Mouse (Mus musculus) mouse trophoblast stem cell (cell line): Measurements from ENCODE around the gene Gm9195.

Experiments
- in situ Hi-C, 2 experiments: fragments of 300-500 bp; cut with MseI, MboI; formaldehyde crosslinking; loops; 2 replicates in 1 of 2; 3 replicates in 1 of 2; pipeline ENCODE4 v1.15.1; 2025

Gene Gm9195

GRCm38 (mm10) chr14:72442936-72443335 lies 48.7 kb downstream of the Gm9195 start:
- in situ Hi-C loops: no loop called here

- in situ Hi-C loops: no loop called here
Measured at GRCm38 (mm10) chr14:72440929-72441328, 50.7 kb downstream of the Gm9195 start.

- in situ Hi-C loops: no loop called here
Measured at GRCm38 (mm10) chr14:72440436-72440835, 51.2 kb downstream of the Gm9195 start.

GRCm38 (mm10) chr14:72438976-72439375 lies 52.7 kb downstream of the Gm9195 start:
- in situ Hi-C loops: no loop called here

GRCm38 (mm10) chr14:72389696-72390095 lies 101.9 kb downstream of the Gm9195 start:
- in situ Hi-C loops: no loop called here

- in situ Hi-C loops: no loop called here
Measured at GRCm38 (mm10) chr14:72389288-72389687, 102.3 kb downstream of the Gm9195 start.

GRCm38 (mm10) chr14:72377224-72377623 lies 114.4 kb downstream of the Gm9195 start:
- in situ Hi-C loops: loop anchor here in 1 of 2 experiments (5.0 kb wide), 1 partner anchor 70 kb away; no protein-coding TSS in a partner anchor
